ENCODE assay signal across 1 mouse cellular context in the genomic region with DNA sequence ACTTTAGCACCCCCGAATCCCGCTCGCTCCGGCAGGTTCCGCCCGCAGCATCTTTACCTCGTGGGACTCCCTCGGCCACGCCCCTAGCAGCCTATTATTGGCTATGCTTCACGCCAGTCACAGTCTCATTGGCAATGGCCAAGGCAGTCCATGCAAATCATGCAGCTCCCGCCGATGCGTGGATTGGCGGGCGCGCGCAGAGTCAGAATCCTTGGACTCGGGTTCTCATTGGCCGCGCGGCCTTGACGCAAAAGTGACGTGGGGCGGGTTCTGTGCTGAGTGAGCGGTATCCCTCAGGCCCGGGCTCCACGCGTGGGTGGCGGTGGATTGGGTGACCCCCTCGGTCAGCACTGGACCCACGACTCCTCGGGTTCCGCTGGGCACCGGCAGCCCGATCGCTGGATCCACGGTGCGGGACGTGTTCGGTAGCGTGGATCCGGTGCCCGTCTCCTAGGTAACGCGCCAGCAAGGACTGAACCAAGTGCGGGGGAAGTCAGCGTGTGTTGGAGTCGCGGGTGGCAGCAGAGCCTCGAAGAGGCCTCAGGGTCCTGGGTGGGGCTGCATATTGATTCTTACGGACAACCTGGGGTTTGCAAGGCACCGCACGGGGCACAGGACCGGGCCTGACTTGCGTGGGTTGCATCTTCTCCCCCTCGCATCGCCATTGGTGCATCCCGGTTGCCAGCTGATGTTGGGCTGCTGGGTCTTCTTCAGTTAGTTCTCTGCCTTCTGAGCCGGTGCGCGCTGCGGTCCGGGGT.
TF ChIP-seq lines count a peak whose summit lies in the region.

Gene Kcnab2 (minus strand): TSS at position 406 of the 758 bp plus-strand sequence.

TF ChIP-seq in CH12.LX, 34 proteins besides CTCF, POLR2A, EP300 and RAD21 (continued from another document):
- no peak for TF ChIP-seq E2F4 (IDR thresholded peaks at IDR 0.05; ENCODE audit: insufficient replicate concordance, low read depth, low read length)
- no peak for TF ChIP-seq IRF4 (IDR thresholded peaks at IDR 0.05; ENCODE audit: low read depth, low read length)
- peak; percentile 74 for TF ChIP-seq MXI1 (IDR thresholded peaks at IDR 0.05; ENCODE audit: low read depth, low read length)
- TF ChIP-seq USF2 (conservative IDR thresholded peaks at IDR 0.05; ENCODE audit: low read depth, low read length) = no peak
- TF ChIP-seq JUND (conservative IDR thresholded peaks at IDR 0.05; ENCODE audit: low read depth, low read length) = no peak
- no peak for TF ChIP-seq MEF2A (IDR thresholded peaks at IDR 0.05; ENCODE audit: borderline replicate concordance, low read depth, low read length)
- no peak for TF ChIP-seq ZMIZ1 (IDR thresholded peaks at IDR 0.05; ENCODE audit: low read depth, low read length)
- TF ChIP-seq BHLHE40 (IDR thresholded peaks at IDR 0.05; ENCODE audit: low read depth, low read length) = no peak
- TF ChIP-seq SIN3A (IDR thresholded peaks at IDR 0.05; ENCODE audit: low read length) = peak; percentile 81
- no peak for TF ChIP-seq GABPA (IDR thresholded peaks at IDR 0.05; ENCODE audit: insufficient replicate concordance, low read depth, low read length)
- no peak for TF ChIP-seq POLR2AphosphoS2 (IDR thresholded peaks at IDR 0.05; ENCODE audit: low read depth, low read length)
- no peak for TF ChIP-seq RCOR1 (conservative IDR thresholded peaks at IDR 0.05; ENCODE audit: low read depth, low read length)
- no peak for TF ChIP-seq PAX5 (IDR thresholded peaks at IDR 0.05; ENCODE audit: low read length)
- TF ChIP-seq USF1 (IDR thresholded peaks at IDR 0.05; ENCODE audit: low read depth, low read length) = no peak
- TF ChIP-seq UBTF (IDR thresholded peaks at IDR 0.05; ENCODE audit: low read depth, low read length) = no peak
TF ChIP-seq in CH12.LX: peak in this region for 8.
